Mouse (Mus musculus): ENCODE measurements around the gene Ly6f. TPM values are rescaled to one million over a fixed set of nuclear protein-coding genes. Genes with fewer than 3 reads are reported as not detected.

The Ly6f gene
- polyA plus RNA-seq (2015; fragmentation: Nextera tagmentation; extraction: Ambion mirVana) = not detected in 2 replicates

GRCm38 (mm10) chr15:75268121-75268520 lies at the start of gene Ly6f:
Gene Ly6f (plus strand): TSS chr15:75268421.
- Histone ChIP-seq H3K4me2 (ENCODE audit: low read depth, low read length) (no peak within 1 kb of the TSS), H3K4me1 (replicated peaks; ENCODE audit: control insufficient read depth, insufficient read depth, low read length) (no peaks in the 10 kb centered on the region), H3K27ac (ENCODE audit: low read length) (no peak within 1 kb of the TSS), H3K36me3 (ENCODE audit: control insufficient read depth, insufficient read depth, low read length) (no peaks in the 10 kb centered on the region), H3K27me3 (ENCODE audit: control insufficient read depth, insufficient read depth, low read depth, low read length) (no peaks in the 10 kb centered on the region), H3K9me3 (ENCODE audit: control insufficient read depth, low read length) (no peaks in the 10 kb centered on the region), H3K4me3 (ENCODE audit: low read length) (no peak within 1 kb of the TSS), H3K9ac (ENCODE audit: low read length) (no peak within 1 kb of the TSS)
- no peak for ATAC-seq (ENCODE audit: low read depth)

- ATAC-seq (ENCODE audit: low read depth) = no peak
- Histone ChIP-seq H3K4me2 (ENCODE audit: low read depth, low read length) (no peak overlapping the region), H3K9ac (ENCODE audit: low read length) (no peak overlapping the region), H3K9me3 (ENCODE audit: control insufficient read depth, low read length) (no peaks in the 10 kb centered on the region), H3K36me3 (ENCODE audit: control insufficient read depth, insufficient read depth, low read length) (no peaks in the 10 kb centered on the region), H3K4me3 (ENCODE audit: low read length) (no peak overlapping the region), H3K4me1 (replicated peaks; ENCODE audit: control insufficient read depth, insufficient read depth, low read length) (no peaks in the 10 kb centered on the region), H3K27me3 (ENCODE audit: control insufficient read depth, insufficient read depth, low read depth, low read length) (no peaks in the 10 kb centered on the region), H3K27ac (ENCODE audit: low read length) (no peak overlapping the region)
Measured at GRCm38 (mm10) chr15:75221942-75222341, 46.3 kb upstream of the Ly6f start.

- no peaks in the 10 kb centered on the region for H3K27me3 ChIP-seq (ENCODE audit: control insufficient read depth, insufficient read depth, low read depth, low read length)
- no peak overlapping the region for H3K9ac ChIP-seq (ENCODE audit: low read length)
- no peak overlapping the region for H3K4me3 ChIP-seq (ENCODE audit: low read length)
- no peaks in the 10 kb centered on the region for H3K9me3 ChIP-seq (ENCODE audit: control insufficient read depth, low read length)
- no peak overlapping the region for H3K27ac ChIP-seq (ENCODE audit: low read length)
- no peaks in the 10 kb centered on the region for H3K36me3 ChIP-seq (ENCODE audit: control insufficient read depth, insufficient read depth, low read length)
- no peaks in the 10 kb centered on the region for H3K4me1 ChIP-seq (replicated peaks; ENCODE audit: control insufficient read depth, insufficient read depth, low read length)
- H3K4me2 ChIP-seq (ENCODE audit: low read depth, low read length) = no peak overlapping the region
- ATAC-seq (ENCODE audit: low read depth) = no peak
- 57% methylated on average over 3 of the region's 3 CpGs for WGBS
Measured at GRCm38 (mm10) chr15:75237736-75238288, 30.4 kb upstream of the Ly6f start.

- Histone ChIP-seq H3K27ac (ENCODE audit: low read length) (no peak overlapping the region), H3K4me2 (ENCODE audit: low read depth, low read length) (no peak overlapping the region), H3K9me3 (ENCODE audit: control insufficient read depth, low read length) (no peaks in the 10 kb centered on the region), H3K4me1 (replicated peaks; ENCODE audit: control insufficient read depth, insufficient read depth, low read length) (no peaks in the 10 kb centered on the region), H3K9ac (ENCODE audit: low read length) (no peak overlapping the region), H3K27me3 (ENCODE audit: control insufficient read depth, insufficient read depth, low read depth, low read length) (no peaks in the 10 kb centered on the region), H3K36me3 (ENCODE audit: control insufficient read depth, insufficient read depth, low read length) (no peaks in the 10 kb centered on the region), H3K4me3 (ENCODE audit: low read length) (no peak overlapping the region)
- 63% methylated on average over 2 of the region's 2 CpGs for WGBS
- ATAC-seq (ENCODE audit: low read depth) = no peak
Measured at GRCm38 (mm10) chr15:75240558-75240957, 27.7 kb upstream of the Ly6f start.

- no peaks in the 10 kb centered on the region for H3K9me3 ChIP-seq (ENCODE audit: control insufficient read depth, low read length)
- no peaks in the 10 kb centered on the region for H3K36me3 ChIP-seq (ENCODE audit: control insufficient read depth, insufficient read depth, low read length)
- H3K27me3 ChIP-seq (ENCODE audit: control insufficient read depth, insufficient read depth, low read depth, low read length) = no peaks in the 10 kb centered on the region
- no peak overlapping the region for H3K4me3 ChIP-seq (ENCODE audit: low read length)
- 61% methylated on average over 3 of the region's 3 CpGs for WGBS
- H3K27ac ChIP-seq (ENCODE audit: low read length) = no peak overlapping the region
- H3K9ac ChIP-seq (ENCODE audit: low read length) = no peak overlapping the region
- ATAC-seq (ENCODE audit: low read depth) = no peak
- H3K4me1 ChIP-seq (replicated peaks; ENCODE audit: control insufficient read depth, insufficient read depth, low read length) = no peaks in the 10 kb centered on the region
- no peak overlapping the region for H3K4me2 ChIP-seq (ENCODE audit: low read depth, low read length)
Measured at GRCm38 (mm10) chr15:75242756-75243640, 25.2 kb upstream of the Ly6f start.

- 80% methylated on average over 3 of the region's 3 CpGs for WGBS
- H3K9me3 ChIP-seq (ENCODE audit: control insufficient read depth, low read length) = no peaks in the 10 kb centered on the region
- no peak for ATAC-seq (ENCODE audit: low read depth)
Measured at GRCm38 (mm10) chr15:75254671-75255070, 13.6 kb upstream of the Ly6f start.

GRCm38 (mm10) chr15:75265863-75266262 lies 2.4 kb upstream of the Ly6f start:
- H3K27me3 ChIP-seq (ENCODE audit: control insufficient read depth, insufficient read depth, low read depth, low read length) = no peaks in the 10 kb centered on the region
- no peak overlapping the region for H3K27ac ChIP-seq (ENCODE audit: low read length)
- no peak overlapping the region for H3K4me3 ChIP-seq (ENCODE audit: low read length)
- H3K9me3 ChIP-seq (ENCODE audit: control insufficient read depth, low read length) = no peaks in the 10 kb centered on the region
- no peak for ATAC-seq (ENCODE audit: low read depth)
- H3K4me1 ChIP-seq (replicated peaks; ENCODE audit: control insufficient read depth, insufficient read depth, low read length) = no peaks in the 10 kb centered on the region
- H3K9ac ChIP-seq (ENCODE audit: low read length) = no peak overlapping the region
- H3K36me3 ChIP-seq (ENCODE audit: control insufficient read depth, insufficient read depth, low read length) = no peaks in the 10 kb centered on the region
- H3K4me2 ChIP-seq (ENCODE audit: low read depth, low read length) = no peak overlapping the region

More at GRCm38 (mm10) chr15:75254671-75255070, 13.6 kb upstream of the Ly6f start:
- no peak overlapping the region for H3K4me2 ChIP-seq (ENCODE audit: low read depth, low read length)
- H3K27me3 ChIP-seq (ENCODE audit: control insufficient read depth, insufficient read depth, low read depth, low read length) = no peaks in the 10 kb centered on the region
- H3K9ac ChIP-seq (ENCODE audit: low read length) = no peak overlapping the region
- H3K27ac ChIP-seq (ENCODE audit: low read length) = no peak overlapping the region
- H3K36me3 ChIP-seq (ENCODE audit: control insufficient read depth, insufficient read depth, low read length) = no peaks in the 10 kb centered on the region
- H3K4me1 ChIP-seq (replicated peaks; ENCODE audit: control insufficient read depth, insufficient read depth, low read length) = no peaks in the 10 kb centered on the region
- H3K4me3 ChIP-seq (ENCODE audit: low read length) = no peak overlapping the region

GRCm38 (mm10) chr15:75266626-75267025 lies 1.6 kb upstream of the Ly6f start:
- Histone ChIP-seq H3K4me3 (ENCODE audit: low read length) (no peak overlapping the region), H3K36me3 (ENCODE audit: control insufficient read depth, insufficient read depth, low read length) (no peaks in the 10 kb centered on the region), H3K27me3 (ENCODE audit: control insufficient read depth, insufficient read depth, low read depth, low read length) (no peaks in the 10 kb centered on the region), H3K4me2 (ENCODE audit: low read depth, low read length) (no peak overlapping the region), H3K4me1 (replicated peaks; ENCODE audit: control insufficient read depth, insufficient read depth, low read length) (no peaks in the 10 kb centered on the region), H3K27ac (ENCODE audit: low read length) (no peak overlapping the region), H3K9me3 (ENCODE audit: control insufficient read depth, low read length) (no peaks in the 10 kb centered on the region), H3K9ac (ENCODE audit: low read length) (no peak overlapping the region)
- ATAC-seq (ENCODE audit: low read depth) = no peak
- WGBS = 50% methylated on average over 1 of the region's 1 CpGs

- ATAC-seq (ENCODE audit: low read depth) = no peak
- H3K27me3 ChIP-seq (ENCODE audit: control insufficient read depth, insufficient read depth, low read depth, low read length) = no peaks in the 10 kb centered on the region
- WGBS = 67% methylated on average over 5 of the region's 5 CpGs
Measured at GRCm38 (mm10) chr15:75268916-75269829, 952 bp downstream of the Ly6f start.

More at GRCm38 (mm10) chr15:75268916-75269829, 952 bp downstream of the Ly6f start:
- Histone ChIP-seq H3K9ac (ENCODE audit: low read length) (no peak overlapping the region), H3K27ac (ENCODE audit: low read length) (no peak overlapping the region), H3K36me3 (ENCODE audit: control insufficient read depth, insufficient read depth, low read length) (no peaks in the 10 kb centered on the region), H3K4me1 (replicated peaks; ENCODE audit: control insufficient read depth, insufficient read depth, low read length) (no peaks in the 10 kb centered on the region), H3K4me2 (ENCODE audit: low read depth, low read length) (no peak overlapping the region), H3K4me3 (ENCODE audit: low read length) (no peak overlapping the region), H3K9me3 (ENCODE audit: control insufficient read depth, low read length) (no peaks in the 10 kb centered on the region)
